Mouse (Mus musculus): ENCODE results near the gene Cbfa2t2.

DNA sequence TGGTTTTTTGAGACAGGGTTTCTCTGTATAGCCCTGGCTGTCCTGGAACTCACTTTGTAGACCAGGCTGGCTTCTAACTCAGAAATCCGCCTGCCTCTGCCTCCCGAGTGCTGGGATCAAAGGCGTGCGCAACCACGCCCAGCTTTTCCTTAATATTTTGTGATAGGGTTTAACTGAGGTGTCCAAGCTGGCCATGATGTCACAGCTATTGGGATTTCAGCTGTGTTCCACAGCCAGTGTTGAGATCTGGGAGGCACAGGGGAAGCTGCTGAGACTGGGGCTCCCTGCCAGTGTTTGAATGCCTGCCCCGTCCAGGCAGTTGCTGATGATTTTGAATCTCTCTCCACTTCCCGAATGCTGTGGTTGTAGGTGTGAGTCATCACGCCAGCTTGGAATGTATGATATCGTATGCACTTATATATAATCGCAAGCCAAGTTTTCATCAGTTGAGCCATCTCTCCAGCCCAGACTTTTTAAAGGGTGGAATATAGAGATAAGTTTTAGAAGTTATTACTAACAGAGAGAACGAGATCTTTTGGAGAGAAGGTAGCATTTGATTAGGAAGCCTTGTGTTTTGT lies 27.4 kb downstream of the Cbfa2t2 start:
- TF ChIP-seq POLR2A (IDR thresholded peaks at IDR 0.05; ENCODE audit: low read depth, low read length) (no peak), CTCF (IDR thresholded peaks at IDR 0.05; ENCODE audit: extremely low read depth, insufficient read length, insufficient replicate concordance, low read depth, low read length) (no peak)
